Mouse (Mus musculus) neural tube, embryonic 12.5 days (tissue): ENCODE data around the gene Fgd4. TPM values are rescaled to one million over a fixed set of nuclear protein-coding genes. Genes with fewer than 3 reads are reported as not detected.
"Not testable (repeated sequence)": the region's sequence is repeated elsewhere in the genome, so short reads cannot be mapped to it uniquely, and the experiment has no call there.

Source experiments
- ATAC-seq: fragments of 200-750 bp; cut with Nextera tagmentation; 2 replicates; pipeline ENCODE4 v1.8.0; 2017; ENCODE audit warnings: low read depth, mild to moderate bottlenecking, moderate TSS enrichment, moderate library complexity; ENCODE audit not compliant: low FRiP score
- H3K27ac ChIP-seq: fragments of 300-500 bp; sonication (generic); 2 replicates; pipeline ENCODE4 v1.5.1; 2016
- H3K27me3 ChIP-seq: fragments of 300-500 bp; sonication (generic); replicated peaks from 2 replicates; pipeline ENCODE4 v1.6.1; 2016; ENCODE audit warnings: mild to moderate bottlenecking
- H3K36me3 ChIP-seq: fragments of 300-500 bp; sonication (generic); 2 replicates; pipeline ENCODE4 v1.6.1; 2016; ENCODE audit warnings: mild to moderate bottlenecking
- H3K4me1 ChIP-seq: fragments of 300-500 bp; sonication (generic); 2 replicates; pipeline ENCODE4 v1.6.1; 2016
- H3K4me2 ChIP-seq: fragments of 300-500 bp; sonication (generic); replicated peaks from 2 replicates; pipeline ENCODE4 v1.6.1; 2016; ENCODE audit warnings: mild to moderate bottlenecking
- H3K4me3 ChIP-seq: fragments of 300-500 bp; sonication (generic); 2 replicates; pipeline ENCODE4 v1.5.1; 2016
- H3K9ac ChIP-seq: fragments of 300-500 bp; sonication (generic); 2 replicates; pipeline ENCODE4 v1.6.1; 2016; ENCODE audit warnings: mild to moderate bottlenecking
- H3K9me3 ChIP-seq: fragments of 300-500 bp; sonication (generic); 2 replicates; pipeline ENCODE4 v1.6.1; 2016; ENCODE audit warnings: mild to moderate bottlenecking
- WGBS: fragments of 180-500 bp; shearing (Covaris S2); methylation state at CpG from one replicate; pipeline ENCODE4 v1.1.7; 2016; 5-methylcytosine and 5-hydroxymethylcytosine counted together
- polyA plus RNA-seq: library from polyadenylated mRNA; unstranded; fragments of >200 nt; fragmentation: Nextera tagmentation; extraction: Ambion mirVana; gene quantifications from 2 replicates; pipeline ENCODE4 v1.2.1, GENCODE M21; 2016

Gene Fgd4
- polyA plus RNA-seq, 1 experiment from 2014 or later: 23.0 TPM

GRCm38 (mm10) chr16:16473451-16473850, 126.9 kb downstream of the Fgd4 start:
- H3K9me3 ChIP-seq, H3K9ac ChIP-seq, H3K4me2 ChIP-seq, H3K27me3 ChIP-seq, ATAC-seq, H3K4me3 ChIP-seq, H3K4me1 ChIP-seq, H3K27ac ChIP-seq: not testable (repeated sequence)
- H3K36me3 ChIP-seq: peaks cover 19% of the 10 kb centered on the region; the same call in 1 of the 2 replicates
- WGBS: 89% methylated on average over 10 of the region's 10 CpGs

DNA sequence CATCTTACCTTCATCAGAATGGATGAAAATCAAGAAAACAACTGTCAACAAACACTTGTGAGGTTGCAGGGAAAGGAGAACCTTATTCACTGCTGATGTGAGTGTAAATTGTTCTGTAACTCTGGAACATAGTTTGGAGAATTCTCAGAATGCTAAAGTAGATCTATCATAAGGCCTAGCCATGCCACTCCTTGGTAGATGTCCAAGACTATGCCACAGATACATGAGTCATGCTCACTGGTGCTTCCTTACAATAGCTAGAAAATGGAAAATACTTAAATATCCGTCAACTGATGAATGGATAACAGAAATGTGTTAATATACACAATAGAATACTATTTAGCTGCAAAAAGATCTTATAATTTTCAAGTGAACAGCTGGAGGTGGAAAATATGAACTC, 150.3 kb downstream of the Fgd4 start:
- Histone ChIP-seq H3K9me3 (no peaks in the 10 kb centered on the region), H3K27ac (no peak overlapping the region), H3K27me3 (no peaks in the 10 kb centered on the region), H3K4me2 (no peak overlapping the region), H3K36me3 (peaks cover 13% of the 10 kb centered on the region), H3K4me1 (no peaks in the 10 kb centered on the region), H3K4me3 (no peak overlapping the region), H3K9ac (no peak overlapping the region)
- no peak for ATAC-seq
- WGBS: 94% methylated on average over 1 of the region's 1 CpGs

DNA sequence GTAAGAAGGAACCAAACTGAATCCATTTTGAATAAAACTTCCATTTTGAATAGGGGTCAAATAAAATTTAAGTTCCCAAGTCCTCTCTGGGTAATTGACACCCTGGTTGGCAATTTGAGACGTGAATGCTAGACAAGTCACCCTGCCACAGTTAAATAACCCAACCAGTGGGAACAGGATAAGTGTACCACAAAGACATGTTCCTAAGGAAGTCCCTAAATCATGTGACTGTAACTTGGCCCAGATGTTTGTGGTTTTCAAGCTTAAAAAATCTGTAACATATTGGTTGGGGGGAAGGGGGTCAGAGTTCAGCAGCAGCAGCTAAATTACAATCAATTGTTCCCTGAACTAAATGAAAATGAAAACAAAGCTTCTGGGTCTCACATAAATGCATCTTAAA, 161.9 kb downstream of the Fgd4 start:
- H3K9me3 ChIP-seq: no peaks in the 10 kb centered on the region
- no peak for ATAC-seq
- no peaks in the 10 kb centered on the region for H3K4me1 ChIP-seq
- no peak overlapping the region for H3K4me3 ChIP-seq
- WGBS: 63% methylated on average over 1 of the region's 1 CpGs
- H3K36me3 ChIP-seq: peaks cover 18% of the 10 kb centered on the region
- H3K9ac ChIP-seq: no peak overlapping the region
- no peak overlapping the region for H3K4me2 ChIP-seq
- no peak overlapping the region for H3K27ac ChIP-seq
- no peaks in the 10 kb centered on the region for H3K27me3 ChIP-seq

- ATAC-seq: no peak
- Histone ChIP-seq H3K36me3 (peaks cover 27% of the 10 kb centered on the region), H3K9me3 (no peaks in the 10 kb centered on the region), H3K27me3 (no peaks in the 10 kb centered on the region), H3K4me3 (no peak overlapping the region), H3K4me2 (no peak overlapping the region), H3K27ac (no peak overlapping the region), H3K4me1 (no peaks in the 10 kb centered on the region), H3K9ac (no peak overlapping the region)
- 96% methylated on average over 2 of the region's 2 CpGs for WGBS
Observed at GRCm38 (mm10) chr16:16422456-16422855, 177.9 kb downstream of the Fgd4 start.

GRCm38 (mm10) chr16:16367217-16367616, 233.1 kb downstream of the Fgd4 start:
- not testable (repeated sequence) for H3K4me3 ChIP-seq, H3K36me3 ChIP-seq, H3K27ac ChIP-seq, H3K27me3 ChIP-seq, H3K4me2 ChIP-seq, ATAC-seq, H3K4me1 ChIP-seq, H3K9ac ChIP-seq, H3K9me3 ChIP-seq
- 72% methylated on average over 9 of the region's 9 CpGs for WGBS

Other genes starting within 250 kb of the Fgd4 start
- 79.1 and 84.7 TPM in 2 replicates for gene Dnm1l, start 241.6 kb downstream of the Fgd4 start, polyA plus RNA-seq
- not detected in 2 replicates for gene Olfr19, start 75.9 kb upstream of the Fgd4 start, polyA plus RNA-seq
- 3.4 and 4.3 TPM in 2 replicates for gene Spag6l, start 228.9 kb upstream of the Fgd4 start, polyA plus RNA-seq